Mouse (Mus musculus) spleen, adult 12 weeks (tissue): ENCODE results near the gene Cyp2d9.
"Not testable (repeated sequence)": the region's sequence is repeated elsewhere in the genome, so short reads cannot be mapped to it uniquely, and the experiment has no call there.

Experiments used
- DNase-seq: peaks from one replicate; pipeline ENCODE4 v3.0.0; 2022; ENCODE audit warnings: low spot score

Gene Cyp2d9

GRCm38 (mm10) chr15:82450045-82450444 lies 16.8 kb downstream of the Cyp2d9 start:
- DNase-seq, result not testable (repeated sequence)

GRCm38 (mm10) chr15:82452133-82452532 lies 18.9 kb downstream of the Cyp2d9 start:
- DNase-seq, result not testable (repeated sequence)

- not testable (repeated sequence) for DNase-seq
These were observed 20.3 kb downstream of the Cyp2d9 start for GRCm38 (mm10) chr15:82453501-82453900.

- not testable (repeated sequence) for DNase-seq
These were observed 23.0 kb downstream of the Cyp2d9 start for GRCm38 (mm10) chr15:82456086-82456790.

- DNase-seq, result no peak
These were observed 24.1 kb downstream of the Cyp2d9 start for GRCm38 (mm10) chr15:82457064-82458021.

GRCm38 (mm10) chr15:82459266-82459665 lies 26.0 kb downstream of the Cyp2d9 start:
- not testable (repeated sequence) for DNase-seq

GRCm38 (mm10) chr15:82464701-82465100 lies 31.5 kb downstream of the Cyp2d9 start:
- DNase-seq, result no peak

GRCm38 (mm10) chr15:82494273-82494672 lies 61.0 kb downstream of the Cyp2d9 start:
- not testable (repeated sequence) for DNase-seq
